Mouse (Mus musculus) liver, embryonic 11.5 days (tissue): Measurements from ENCODE around the gene Nxph3. TPM values are rescaled to one million over a fixed set of nuclear protein-coding genes. Genes with fewer than 3 reads are reported as not detected.

Source experiments
- ATAC-seq: fragments of 200-750 bp; cut with Nextera tagmentation; replicated peaks from 2 replicates; pipeline ENCODE4 v1.8.0; 2017; ENCODE audit warnings: moderate number of reproducible peaks, mild to moderate bottlenecking, moderate TSS enrichment, moderate library complexity; ENCODE audit not compliant: low FRiP score
- DNase-seq: peaks from one replicate; pipeline ENCODE4 v3.0.0-alpha.2; 2017; ENCODE audit warnings: low spot score
- H3K27ac ChIP-seq: fragments of 300-500 bp; sonication (generic); 2 replicates; pipeline ENCODE4 v1.5.1; 2014; ENCODE audit warnings: mild to moderate bottlenecking, low read depth, low read length, control low read depth
- H3K27me3 ChIP-seq: fragments of 300-500 bp; sonication (generic); replicated peaks from 2 replicates; pipeline ENCODE4 v1.6.1; 2014; ENCODE audit warnings: low read length, mixed read lengths; ENCODE audit not compliant: control insufficient read depth, insufficient read depth
- H3K36me3 ChIP-seq: fragments of 300-500 bp; sonication (generic); 2 replicates; pipeline ENCODE4 v1.6.1; 2014; ENCODE audit warnings: mild to moderate bottlenecking, low read length, moderate library complexity, mixed read lengths; ENCODE audit not compliant: control insufficient read depth, insufficient read depth
- H3K4me1 ChIP-seq: fragments of 300-500 bp; sonication (generic); replicated peaks from 2 replicates; pipeline ENCODE4 v1.6.1; 2014; ENCODE audit warnings: low read length, mixed read lengths; ENCODE audit not compliant: control insufficient read depth, insufficient read depth
- H3K4me2 ChIP-seq: fragments of 300-500 bp; sonication (generic); 2 replicates; pipeline ENCODE4 v1.6.1; 2014; ENCODE audit warnings: mild to moderate bottlenecking, control low read depth, moderate library complexity
- H3K4me3 ChIP-seq: fragments of 300-500 bp; sonication (generic); 2 replicates; pipeline ENCODE4 v1.5.1; 2014; ENCODE audit warnings: low read depth, low read length, control low read depth
- H3K9ac ChIP-seq: fragments of 300-500 bp; sonication (generic); 2 replicates; pipeline ENCODE4 v1.6.1; 2014; ENCODE audit warnings: low read depth, low read length, control low read depth
- H3K9me3 ChIP-seq: fragments of 300-500 bp; sonication (generic); 2 replicates; pipeline ENCODE4 v1.6.1; 2016; ENCODE audit warnings: low read length, inconsistent platforms, mixed read lengths; ENCODE audit not compliant: control insufficient read depth
- WGBS: fragments of 180-500 bp; shearing (Covaris S2); extraction: QIAGEN DNeasy Blood & Tissue Kit; methylation state at CpG from one replicate; pipeline ENCODE4 v1.1.7; 2014; 5-methylcytosine and 5-hydroxymethylcytosine counted together
- polyA plus RNA-seq: library from polyadenylated mRNA; unstranded; fragments of >200 nt; fragmentation: Nextera tagmentation; extraction: Ambion mirVana; gene quantifications from 2 replicates; pipeline ENCODE4 v1.2.1, GENCODE M21; 2014

The Nxph3 gene
- polyA plus RNA-seq, 1 experiment from 2014 or later: 0.10 TPM

DNA sequence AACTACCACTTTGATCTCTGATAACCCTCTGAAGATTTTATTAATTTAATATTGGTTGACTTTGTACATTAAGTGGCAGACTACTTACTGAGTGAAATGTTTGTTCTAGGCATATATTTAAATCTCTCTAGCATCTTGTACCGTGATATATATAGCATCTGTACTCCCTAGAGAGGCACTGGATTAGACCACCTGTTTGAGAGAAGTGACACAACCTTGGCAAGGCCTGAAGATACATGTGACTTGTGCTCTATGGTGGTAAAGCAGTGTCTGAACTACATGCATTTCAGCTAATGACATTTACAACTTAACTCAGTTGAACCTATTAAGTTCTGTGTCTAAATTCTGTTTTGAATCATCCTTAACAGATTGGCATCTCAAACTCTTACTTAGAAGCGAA is 41.4 kb downstream of the Nxph3 start:
- DNase-seq: no peak
- Histone ChIP-seq H3K9me3 (no peaks in the 10 kb centered on the region), H3K27me3 (no peaks in the 10 kb centered on the region), H3K27ac (no peak overlapping the region), H3K4me2 (no peak overlapping the region), H3K36me3 (peaks cover 5% of the 10 kb centered on the region; the same call in 1 of the 2 replicates), H3K9ac (no peak overlapping the region), H3K4me1 (no peaks in the 10 kb centered on the region), H3K4me3 (no peak overlapping the region)
- WGBS: 91% methylated on average over 2 of the region's 2 CpGs
- ATAC-seq: no peak

DNA sequence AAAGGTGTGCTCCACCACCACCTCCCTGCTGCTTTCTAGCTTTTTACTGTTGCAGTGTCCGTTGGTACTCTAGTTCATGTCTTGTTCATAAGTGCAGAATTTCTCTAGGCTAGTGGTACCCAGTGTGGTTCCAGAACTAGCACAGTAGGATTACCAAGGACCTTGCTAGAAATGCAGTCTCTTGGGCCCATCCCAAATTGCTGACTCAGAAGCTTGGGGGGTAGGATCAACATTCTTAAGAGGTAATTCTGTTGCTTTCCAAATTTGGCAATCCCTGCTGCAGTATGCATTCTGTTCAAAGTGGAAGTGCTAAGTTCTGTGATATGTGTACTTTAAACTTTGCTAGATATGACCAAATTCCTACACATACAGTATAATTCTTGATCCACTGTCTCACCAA is 46.6 kb downstream of the Nxph3 start:
- H3K4me2 ChIP-seq: no peak overlapping the region
- H3K4me3 ChIP-seq: no peak overlapping the region
- H3K27me3 ChIP-seq: no peaks in the 10 kb centered on the region
- H3K36me3 ChIP-seq: peaks cover 3% of the 10 kb centered on the region; the same call in 1 of the 2 replicates
- H3K27ac ChIP-seq: no peak overlapping the region
- no peaks in the 10 kb centered on the region for H3K4me1 ChIP-seq
- no peak overlapping the region for H3K9ac ChIP-seq
- WGBS: 85% methylated on average over 1 of the region's 1 CpGs
- DNase-seq (no peak), ATAC-seq (no peak)
- no peaks in the 10 kb centered on the region for H3K9me3 ChIP-seq

DNA sequence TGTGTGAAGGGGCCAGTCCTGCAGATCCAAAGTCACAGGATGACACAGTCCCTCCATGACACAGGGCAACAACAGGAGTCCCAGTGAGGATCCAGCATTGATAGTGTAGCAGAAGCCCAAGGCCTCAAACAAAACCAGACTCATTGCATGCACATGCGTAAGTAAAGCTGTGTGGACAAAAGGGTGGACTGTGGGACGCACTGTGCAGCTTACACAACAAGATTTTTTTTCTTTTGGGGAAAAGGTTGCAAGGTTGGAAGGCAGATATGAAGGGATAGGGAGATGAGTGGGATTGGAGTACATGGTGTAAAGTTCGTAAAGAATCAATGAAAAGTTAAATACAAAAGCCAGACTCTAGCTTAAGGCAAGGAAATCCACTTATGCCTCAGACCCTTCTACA is 52.2 kb downstream of the Nxph3 start:
- ATAC-seq (no peak), DNase-seq (no peak)
- Histone ChIP-seq H3K36me3 (no peaks in the 10 kb centered on the region), H3K4me1 (no peaks in the 10 kb centered on the region), H3K27ac (no peak overlapping the region), H3K4me2 (no peak overlapping the region), H3K4me3 (no peak overlapping the region), H3K27me3 (no peaks in the 10 kb centered on the region), H3K9me3 (no peaks in the 10 kb centered on the region), H3K9ac (no peak overlapping the region)
- WGBS: 86% methylated on average over 3 of the region's 3 CpGs

DNA sequence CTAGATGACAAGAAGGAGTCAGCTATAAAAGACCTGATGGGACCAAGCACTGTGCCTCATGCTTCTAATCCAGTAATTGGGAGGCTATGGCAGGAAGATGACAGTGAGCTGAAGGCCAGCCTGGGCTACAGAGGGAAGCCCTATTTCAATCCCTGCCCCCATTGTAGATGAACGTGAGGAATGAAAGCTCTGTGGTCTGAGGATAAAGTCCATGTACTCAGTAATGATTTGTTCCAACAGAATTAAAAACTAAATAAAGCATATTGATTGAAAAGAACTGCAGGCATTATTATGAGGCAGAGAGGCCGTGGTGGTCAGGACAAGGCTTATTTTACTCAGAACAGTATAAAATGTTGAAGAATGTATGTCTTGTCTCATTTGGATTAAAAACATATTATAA is 53.5 kb downstream of the Nxph3 start:
- Histone ChIP-seq H3K4me3 (no peak overlapping the region), H3K4me1 (no peaks in the 10 kb centered on the region), H3K9me3 (no peaks in the 10 kb centered on the region), H3K36me3 (no peaks in the 10 kb centered on the region), H3K9ac (no peak overlapping the region), H3K27me3 (no peaks in the 10 kb centered on the region), H3K27ac (no peak overlapping the region), H3K4me2 (no peak overlapping the region)
- DNase-seq (no peak), ATAC-seq (no peak)
- 67% methylated on average over 2 of the region's 2 CpGs for WGBS

Other genes with a start within 250 kb of the Nxph3 start
- 65.4 and 72.5 TPM in 2 replicates for gene Kat7, start 204.3 kb downstream of the Nxph3 start, polyA plus RNA-seq
- gene Fam117a, start 177.6 kb downstream of the Nxph3 start, polyA plus RNA-seq: 41.3 and 44.9 TPM in 2 replicates
- gene Slc35b1, start 129.9 kb downstream of the Nxph3 start, polyA plus RNA-seq: 78.8 and 86.8 TPM in 2 replicates
- gene Spop, start 100.5 kb downstream of the Nxph3 start, polyA plus RNA-seq: 88.1 and 92.4 TPM in 2 replicates
- gene Ngfr, start 73.2 kb upstream of the Nxph3 start, polyA plus RNA-seq: 11.1 and 11.4 TPM in 2 replicates
- gene Phb, start 152.4 kb upstream of the Nxph3 start, polyA plus RNA-seq: 308 and 337 TPM in 2 replicates
- 8.7 TPM in 2 replicates for gene Zfp652, start 198.1 kb upstream of the Nxph3 start, polyA plus RNA-seq
- 1.5 and 1.6 TPM in 2 replicates for gene B130006D01Rik, start 209.0 kb upstream of the Nxph3 start, polyA plus RNA-seq